Mouse (Mus musculus): ENCODE measurements around the gene Atp5g3.
"Not testable (repeated sequence)": the region's sequence is repeated elsewhere in the genome, so short reads cannot be mapped to it uniquely, and the experiment has no call there.

The Atp5g3 gene

DNA sequence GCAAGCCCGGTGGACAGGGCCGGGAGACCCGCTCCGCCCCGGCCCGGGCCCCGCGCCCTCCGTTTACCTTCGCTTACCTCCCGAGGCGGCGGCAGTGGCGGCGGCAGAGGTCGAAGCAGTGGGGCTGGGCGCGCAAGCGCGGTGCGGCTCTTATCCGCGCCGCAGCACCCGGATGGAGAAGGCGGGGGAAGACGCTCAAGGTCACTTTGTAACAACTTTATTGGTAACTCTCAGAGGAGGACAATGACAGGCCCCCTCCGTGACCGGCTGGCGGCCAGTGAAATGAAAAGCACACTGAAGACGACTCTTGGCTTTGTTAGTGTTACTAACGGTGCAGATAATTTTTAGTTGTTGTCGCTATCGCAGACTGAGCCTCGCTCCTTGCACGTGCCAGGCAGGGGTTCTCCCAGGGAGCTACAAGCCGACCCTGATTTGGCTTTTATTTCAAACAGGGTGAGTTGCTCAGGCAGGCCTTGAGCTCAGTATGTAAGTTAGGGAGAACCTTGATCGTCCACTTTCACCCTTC lies at the start of gene Atp5g3:
TSS of gene Atp5g3 (minus strand) at position 152 of the 526 bp plus-strand sequence.
- peak; percentile 95 for DNase-seq (ENCODE audit: low read depth)

DNA sequence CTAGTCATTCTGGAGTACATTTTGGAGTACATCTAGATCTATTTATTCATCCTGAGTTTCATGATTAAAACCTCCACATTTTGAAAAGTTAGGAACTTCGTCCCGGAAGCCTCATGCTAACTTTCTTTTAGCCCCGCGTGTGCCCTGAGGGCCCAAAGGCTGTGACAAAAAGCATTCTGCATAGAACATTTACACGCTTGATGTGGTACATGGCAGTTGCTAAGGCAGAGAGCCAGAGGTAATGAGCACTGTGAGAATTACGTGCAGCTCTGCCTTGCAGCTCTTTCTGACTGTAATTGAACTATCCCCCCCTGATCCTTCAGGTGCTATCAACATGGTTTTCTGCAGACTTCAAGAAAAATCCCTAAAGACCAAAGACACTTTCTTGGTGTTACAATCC lies 47.2 kb upstream of the Atp5g3 start:
- no peak for DNase-seq (ENCODE audit: low read depth)

GRCm38 (mm10) chr2:73953612-73954011 lies 42.5 kb upstream of the Atp5g3 start:
- no peak for DNase-seq (ENCODE audit: low read depth)

DNA sequence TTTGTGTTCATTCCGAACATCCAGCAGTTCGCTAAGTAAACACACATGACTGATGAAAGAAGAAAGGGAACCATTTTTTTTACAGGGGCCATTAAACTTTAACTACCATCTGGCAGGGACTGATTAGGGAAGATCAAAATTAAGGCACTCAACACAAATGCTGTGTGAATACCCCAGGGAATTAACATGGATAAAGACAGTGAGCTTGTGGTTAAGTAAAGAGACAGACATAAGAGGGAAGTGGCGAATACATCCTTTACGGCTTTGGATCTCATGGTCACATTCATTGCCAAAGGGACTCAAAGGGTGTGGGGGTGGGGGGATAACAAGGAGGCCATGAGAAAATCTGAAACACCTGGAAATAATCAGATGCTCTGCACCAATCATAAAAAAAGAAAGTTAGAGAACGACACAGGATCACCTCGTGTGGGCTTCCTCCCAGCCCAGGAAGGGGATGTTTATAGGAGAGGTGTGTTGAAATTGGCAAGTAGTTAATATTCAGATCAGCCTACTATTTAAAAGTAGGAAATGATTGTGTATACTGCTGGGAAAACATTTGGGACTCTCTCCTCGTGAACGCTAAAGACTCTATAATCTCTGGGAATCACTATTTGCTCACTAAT lies 41.6 kb upstream of the Atp5g3 start:
- no peak for DNase-seq (ENCODE audit: low read depth)

GRCm38 (mm10) chr2:73947360-73947759 lies 36.2 kb upstream of the Atp5g3 start:
- no peak for DNase-seq (ENCODE audit: low read depth)

GRCm38 (mm10) chr2:73943735-73944134 lies 32.6 kb upstream of the Atp5g3 start:
- DNase-seq (ENCODE audit: low read depth): no peak

DNA sequence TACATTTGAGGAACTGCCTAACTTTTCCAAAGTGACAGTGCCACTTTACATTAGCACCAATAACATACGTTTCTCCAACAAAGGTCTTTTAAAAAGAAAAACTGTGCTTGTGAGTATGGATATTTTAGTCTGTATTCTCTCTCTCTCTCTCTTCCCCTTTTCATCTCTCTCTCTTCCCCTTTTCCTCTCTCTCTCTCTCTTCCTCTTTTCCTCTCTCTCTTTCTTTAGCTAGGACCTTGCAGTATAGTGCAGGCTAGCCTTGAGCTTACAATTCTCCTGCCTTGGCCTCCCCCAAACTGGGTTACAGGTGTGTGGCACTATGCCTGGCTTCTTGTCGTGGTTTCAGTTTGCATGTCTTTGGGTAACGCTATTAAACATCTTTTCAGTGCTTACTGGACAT lies 31.7 kb upstream of the Atp5g3 start:
- DNase-seq (ENCODE audit: low read depth): no peak

- DNase-seq (ENCODE audit: low read depth): no peak
Measured at GRCm38 (mm10) chr2:73941281-73941680, 30.2 kb upstream of the Atp5g3 start.

DNA sequence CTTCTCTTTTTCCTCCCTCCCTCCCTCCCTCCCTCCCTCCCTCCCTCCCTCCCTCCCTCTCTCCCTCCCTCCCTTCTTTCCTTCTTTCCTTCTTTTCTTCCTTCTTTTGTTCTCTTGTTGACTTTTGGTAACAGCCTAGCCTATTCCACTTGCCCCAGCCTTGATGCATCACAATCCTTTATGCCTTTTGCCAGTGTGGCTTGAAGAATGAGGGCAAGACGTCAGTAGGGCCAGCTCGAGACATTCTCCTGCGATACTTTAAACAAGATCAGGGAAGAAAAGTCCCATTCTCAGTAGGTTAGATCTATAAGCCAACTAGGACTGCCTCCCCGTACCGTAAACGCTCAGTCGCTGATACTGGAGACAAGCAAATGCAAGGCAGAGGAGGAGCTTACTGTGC lies 29.3 kb upstream of the Atp5g3 start:
- no peak for DNase-seq (ENCODE audit: low read depth)

DNA sequence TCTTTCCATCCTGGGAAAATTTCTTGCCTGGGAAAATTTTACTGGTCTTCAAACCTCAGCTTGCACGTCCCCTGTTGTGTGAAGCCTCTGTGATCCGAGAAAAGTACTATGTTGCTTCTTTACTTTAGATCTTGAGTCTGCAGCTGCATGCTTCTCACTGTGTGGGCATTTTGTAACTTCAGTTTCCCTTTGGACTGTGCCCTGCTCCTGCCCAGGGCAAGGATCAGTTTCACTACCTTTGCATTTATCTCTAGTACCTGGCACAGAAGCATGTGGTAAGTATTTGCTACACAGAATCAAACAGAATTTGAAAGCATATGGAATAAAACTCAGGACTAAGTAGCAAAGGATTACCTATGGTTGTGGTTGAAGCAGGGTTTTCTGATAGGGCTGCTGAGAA lies 27.8 kb upstream of the Atp5g3 start:
- no peak for DNase-seq (ENCODE audit: low read depth)

DNA sequence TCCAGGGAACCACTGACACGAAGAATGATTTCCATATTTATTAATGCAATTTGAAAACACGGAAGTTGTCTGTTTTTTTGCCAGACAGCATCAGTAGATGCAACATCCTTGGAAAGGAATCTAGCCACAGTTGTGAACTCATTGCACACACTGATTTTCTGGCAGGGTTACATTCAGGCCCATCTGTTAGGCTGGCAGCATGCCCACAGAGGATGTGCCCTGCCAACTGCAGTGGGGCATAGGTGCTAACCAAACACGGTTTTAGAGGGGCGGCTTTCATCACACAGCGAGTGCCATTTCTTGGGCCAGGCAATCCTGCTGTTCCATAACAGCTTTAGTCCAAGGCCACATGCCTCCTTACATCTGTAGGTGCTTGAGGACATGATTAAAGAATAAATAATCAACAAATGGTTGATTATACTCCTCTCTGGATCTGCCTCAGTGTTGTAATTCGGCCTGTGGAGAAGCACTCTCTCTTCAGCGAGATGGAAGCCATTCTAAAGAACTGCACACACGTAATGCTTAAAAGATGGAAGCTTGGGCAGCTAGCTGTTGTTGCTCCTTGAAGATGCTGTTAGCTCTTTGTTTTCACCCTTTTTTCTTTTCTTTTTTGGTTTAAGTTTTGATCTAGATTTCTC lies 21.7 kb upstream of the Atp5g3 start:
- peak; percentile 32 for DNase-seq (ENCODE audit: low read depth)

DNA sequence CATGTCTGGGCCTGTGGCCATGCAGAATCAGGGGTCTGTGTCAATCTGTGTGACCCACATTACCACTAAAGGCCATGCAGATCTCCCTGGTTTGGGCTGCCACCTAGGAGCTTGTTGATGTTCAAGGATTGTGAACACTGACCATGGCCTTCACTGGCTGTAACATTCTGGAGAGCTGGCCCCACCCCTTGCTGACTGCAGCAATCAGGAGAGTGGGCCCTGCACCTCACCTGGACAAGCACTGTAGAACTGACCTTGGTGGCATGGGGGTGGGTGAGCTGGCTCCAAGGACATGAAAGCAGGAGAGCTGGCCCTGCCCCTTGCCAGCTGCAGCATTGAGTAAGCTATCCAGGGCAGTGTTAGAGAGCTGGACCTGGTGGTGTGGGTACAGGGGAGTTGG lies 16.6 kb upstream of the Atp5g3 start:
- DNase-seq (ENCODE audit: low read depth): no peak

GRCm38 (mm10) chr2:73925539-73925938 lies 14.4 kb upstream of the Atp5g3 start:
- DNase-seq (ENCODE audit: low read depth): no peak

DNA sequence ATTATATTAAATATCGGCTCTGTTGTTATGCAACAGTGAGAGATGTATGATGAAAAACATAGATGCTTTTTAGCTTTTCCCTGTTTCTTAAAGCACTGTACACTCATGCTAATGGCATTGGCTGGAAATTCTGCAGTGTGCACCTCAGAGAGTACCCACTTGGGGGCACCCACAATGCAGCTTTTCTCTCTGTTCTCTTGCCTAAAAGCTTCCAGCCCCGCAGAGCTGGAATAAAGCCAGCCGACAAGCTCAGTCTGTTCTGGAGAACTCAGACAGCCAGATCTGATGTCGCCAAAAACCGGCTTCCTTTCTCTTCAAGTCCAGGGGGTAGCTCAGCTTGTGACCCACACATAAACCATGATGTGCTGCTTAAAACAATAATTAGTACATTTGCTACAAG lies 14.0 kb upstream of the Atp5g3 start:
- DNase-seq (ENCODE audit: low read depth): peak; percentile 89

GRCm38 (mm10) chr2:73919642-73920041 lies 8.5 kb upstream of the Atp5g3 start:
- DNase-seq (ENCODE audit: low read depth): no peak

GRCm38 (mm10) chr2:73912264-73912663 lies 1.1 kb upstream of the Atp5g3 start:
- peak; percentile 36 for DNase-seq (ENCODE audit: low read depth)

DNA sequence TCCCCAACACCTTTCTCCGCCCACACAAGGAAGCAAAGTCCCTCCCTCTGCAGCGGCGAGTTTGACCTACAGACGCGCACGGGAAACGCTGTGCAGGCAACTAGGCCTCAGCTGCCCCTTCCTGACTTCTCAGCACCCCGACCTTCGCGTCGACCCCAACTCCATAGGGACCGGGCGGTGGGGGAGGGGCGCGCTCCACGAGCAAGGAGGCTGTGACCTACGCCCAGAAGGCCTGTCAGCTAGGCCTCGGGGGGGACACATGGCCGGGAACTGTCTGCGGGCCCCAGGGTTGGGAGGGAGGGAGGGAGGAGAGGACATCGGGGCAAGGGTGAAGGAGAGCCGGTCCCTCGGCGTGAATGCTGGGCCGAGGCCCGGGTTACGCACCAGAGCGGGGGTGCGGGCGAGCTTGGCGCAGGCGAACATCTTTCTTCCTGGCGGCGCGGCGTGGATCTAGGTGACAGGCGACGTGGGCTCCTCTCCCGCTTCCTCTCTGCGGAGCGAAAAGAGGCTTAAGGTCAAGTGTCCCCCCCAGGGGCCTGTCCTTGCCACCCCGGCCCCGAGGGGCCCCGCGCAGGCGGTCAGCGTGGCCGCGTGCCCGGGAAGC lies 453 bp downstream of the Atp5g3 start:
- DNase-seq (ENCODE audit: low read depth): peak; percentile 66

DNA sequence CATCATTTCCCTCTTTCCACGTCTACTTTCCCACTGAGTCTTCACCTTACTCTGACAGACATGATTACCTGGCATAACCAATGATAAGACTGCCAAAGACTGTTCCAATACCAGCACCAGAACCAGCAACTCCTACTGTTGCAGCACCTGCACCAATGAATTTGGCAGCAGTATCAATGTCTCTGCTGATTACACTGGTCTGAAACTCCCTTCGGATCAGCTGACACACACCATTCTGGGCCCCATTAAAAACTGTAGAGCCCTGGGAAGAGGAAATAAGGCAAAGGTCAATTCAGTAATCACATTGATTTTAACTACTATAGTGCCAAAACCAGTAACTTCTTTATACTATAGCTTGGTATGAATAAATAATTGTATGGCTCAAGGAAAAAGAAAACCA lies 2.0 kb downstream of the Atp5g3 start:
- no peak for DNase-seq (ENCODE audit: low read depth)

DNA sequence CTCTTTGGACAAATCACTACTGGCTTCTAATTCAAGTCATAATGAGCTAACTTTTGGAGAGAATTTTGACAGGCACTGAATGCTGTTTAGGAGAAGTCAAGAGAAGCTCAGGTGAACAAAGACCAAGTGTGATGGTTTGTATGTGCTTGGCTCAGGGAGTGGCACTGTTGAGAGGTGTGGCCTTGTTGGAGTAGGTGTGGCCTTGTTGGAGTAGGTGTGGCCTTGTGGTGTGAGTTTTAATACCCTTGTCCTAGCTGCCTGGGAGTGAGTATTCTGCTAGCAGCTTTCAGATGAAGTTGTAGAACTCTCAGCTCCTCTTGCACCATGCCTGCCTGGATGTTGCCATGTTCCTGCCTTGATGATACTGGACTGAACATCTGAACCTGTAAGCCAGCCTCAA lies 6.4 kb downstream of the Atp5g3 start:
- not testable (repeated sequence) for DNase-seq (ENCODE audit: low read depth)

- no peak for DNase-seq (ENCODE audit: low read depth)
Measured at GRCm38 (mm10) chr2:73903536-73903935, 7.6 kb downstream of the Atp5g3 start.

GRCm38 (mm10) chr2:73902328-73902727 lies 8.8 kb downstream of the Atp5g3 start:
- not testable (repeated sequence) for DNase-seq (ENCODE audit: low read depth)

DNA sequence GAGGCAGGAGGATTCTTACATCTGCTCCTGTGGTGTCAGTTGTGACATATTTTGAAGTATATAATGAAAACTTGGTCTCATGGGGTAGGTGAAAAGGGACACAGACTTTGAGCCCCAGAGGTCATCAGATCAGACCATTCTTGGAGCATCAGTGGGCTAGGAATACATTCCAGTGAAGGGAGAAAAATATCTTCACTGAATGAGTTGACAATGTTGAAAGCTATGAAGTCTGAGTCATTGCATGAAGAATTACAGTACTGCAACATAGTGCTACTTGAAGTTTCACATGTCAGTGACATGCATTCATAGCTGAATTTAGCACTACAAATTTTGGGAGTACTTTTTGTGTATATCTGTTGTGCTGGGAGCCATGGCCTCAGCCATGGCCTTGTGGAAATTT lies 10.0 kb downstream of the Atp5g3 start:
- DNase-seq (ENCODE audit: low read depth): peak; percentile 15

DNA sequence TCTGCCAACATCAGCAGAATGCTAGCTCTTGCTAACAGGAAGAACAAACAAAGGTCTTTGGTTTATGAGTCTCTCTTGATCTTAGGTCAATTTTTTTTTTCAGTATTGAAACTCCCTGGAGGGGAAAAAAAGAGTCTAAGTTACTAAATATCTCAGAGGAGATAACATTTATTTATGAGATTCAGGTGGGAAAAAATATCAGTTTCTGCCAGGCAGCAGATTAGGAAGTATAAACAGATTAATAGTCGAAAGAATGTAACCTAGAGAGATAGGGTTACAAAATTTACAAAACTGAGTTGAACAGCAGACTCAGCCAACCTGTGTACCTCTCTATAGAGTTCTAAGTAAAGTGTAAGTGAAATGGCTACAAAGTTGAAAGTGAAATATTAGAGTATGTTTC lies 10.8 kb downstream of the Atp5g3 start:
- DNase-seq (ENCODE audit: low read depth): no peak
